Comparison of ENCODE assay signal across 9 mouse cellular contexts in the genomic region with DNA sequence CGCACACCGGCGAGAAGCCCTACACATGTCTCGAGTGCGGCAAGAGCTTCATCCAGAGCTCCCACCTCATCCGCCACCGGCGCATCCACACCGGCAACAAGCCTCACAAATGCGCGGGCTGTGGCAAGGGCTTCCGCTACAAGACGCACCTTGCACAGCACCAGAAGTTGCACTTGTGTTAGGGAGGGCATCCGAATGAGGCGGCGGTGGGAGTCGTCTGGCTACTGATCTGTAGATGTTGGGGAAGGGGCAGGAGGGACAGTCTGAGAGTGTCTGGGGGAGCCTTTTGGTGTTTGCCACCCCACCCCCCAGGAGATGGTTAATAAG. TPM values are rescaled to one million over a fixed set of nuclear protein-coding genes. Genes with fewer than 3 reads are reported as not detected.
DNase-seq lines count a peak whose midpoint lies in the region; ATAC-seq and TF ChIP-seq lines count a peak whose summit lies in the region.
"Had no signal": no experiment of that assay in that cellular context is flagged by ENCODE, and none has a peak within 500 bp of the region (broad histone marks: within the 10 kb centered on the region; RNA-seq: fewer than 3 reads in every experiment).

No protein-coding gene starts in this region.

- ATAC-seq in heart, embryonic 11.5 days (replicated peaks; ENCODE audit: insufficient number of reproducible peaks, low FRiP score, low TSS enrichment), result no peak; the same call in 1 of the 2 replicates
- ATAC-seq in heart, embryonic 16.5 days (replicated peaks; ENCODE audit: extremely low read depth, insufficient read depth, low FRiP score), result no peak
- no peak for ATAC-seq in liver, embryonic 15.5 days (ENCODE audit: insufficient read depth)

- DNase-seq in heart, postnatal 4 days, result no peak
- DNase-seq in thymus, postnatal 36 days, result peak; percentile 41 to 53
- DNase-seq in urinary bladder, postnatal 10 days (ENCODE audit: low spot score), result no peak
- no peak for DNase-seq in spleen, adult 12 weeks (ENCODE audit: low spot score)

- TF ChIP-seq CTCF in ES-Bruce4 (IDR thresholded peaks at IDR 0.05; ENCODE audit: low read depth, low read length), result no peak

- no peaks in the 10 kb centered on the region for H3K27me3 ChIP-seq in heart, embryonic 11.5 days (ENCODE audit: control insufficient read depth, insufficient read depth, low read length)
- peaks cover 8% of the 10 kb centered on the region; the same call in 1 of the 2 replicates for H3K27me3 ChIP-seq in ES-Bruce4 (ENCODE audit: control insufficient read depth, insufficient read depth, low read length, poor library complexity, severe bottlenecking)
- no peaks in the 10 kb centered on the region for H3K27me3 ChIP-seq in heart, embryonic 16.5 days (ENCODE audit: control insufficient read depth, insufficient read depth, low read length)
- H3K27me3 ChIP-seq in liver, embryonic 15.5 days, result peaks cover 40% of the 10 kb centered on the region

- H3K9me3 ChIP-seq in heart, embryonic 11.5 days (replicated peaks; ENCODE audit: control insufficient read depth, low read length), result no peaks in the 10 kb centered on the region
- no peaks in the 10 kb centered on the region for H3K9me3 ChIP-seq in ES-Bruce4 (replicated peaks; ENCODE audit: control insufficient read depth, insufficient read depth, low read length, poor library complexity, severe bottlenecking)
- no peaks in the 10 kb centered on the region for H3K9me3 ChIP-seq in heart, embryonic 16.5 days (replicated peaks; ENCODE audit: control insufficient read depth, low read length)
- no peaks in the 10 kb centered on the region for H3K9me3 ChIP-seq in liver, embryonic 15.5 days (replicated peaks)

- peaks cover 13% of the 10 kb centered on the region for H3K4me1 ChIP-seq in heart, embryonic 11.5 days (ENCODE audit: control insufficient read depth, insufficient read depth, low read length)
- no peaks in the 10 kb centered on the region for H3K4me1 ChIP-seq in ES-Bruce4 (ENCODE audit: control insufficient read depth, insufficient read depth, low read length)
- peaks cover 18% of the 10 kb centered on the region for H3K4me1 ChIP-seq in heart, embryonic 16.5 days (ENCODE audit: control insufficient read depth, insufficient read depth, low read length)
- peaks cover 19% of the 10 kb centered on the region for H3K4me1 ChIP-seq in liver, embryonic 15.5 days (replicated peaks)

- H3K4me2 ChIP-seq in heart, embryonic 11.5 days, result peak overlapping the region; percentile 98
- H3K4me2 ChIP-seq in heart, embryonic 16.5 days (ENCODE audit: low read depth, low read length), result peak overlapping the region; percentile 98
- peak overlapping the region; percentile 78 for H3K4me2 ChIP-seq in liver, embryonic 15.5 days

- peak overlapping the region; percentile 62 for H3K4me3 ChIP-seq in heart, embryonic 11.5 days (ENCODE audit: low read depth, low read length)
- H3K4me3 ChIP-seq in ES-Bruce4 (ENCODE audit: low read depth, low read length), result peak overlapping the region; percentile 76
- peak overlapping the region; percentile 71 for H3K4me3 ChIP-seq in heart, embryonic 16.5 days (ENCODE audit: low read length)
- H3K4me3 ChIP-seq in liver, embryonic 15.5 days (replicated peaks), result peak overlapping the region; percentile 60

- 0 out of 2 replicates have a peak, but pooled peaks cover 3% of the 10 kb centered on the region for H3K36me3 ChIP-seq in heart, embryonic 11.5 days (ENCODE audit: control insufficient read depth, insufficient read depth, low read length)
- H3K36me3 ChIP-seq in ES-Bruce4 (ENCODE audit: control insufficient read depth, insufficient read depth, low read length, poor library complexity, severe bottlenecking), result no peaks in the 10 kb centered on the region
- H3K36me3 ChIP-seq in heart, embryonic 16.5 days (ENCODE audit: control insufficient read depth, insufficient read depth), result 0 out of 2 replicates have a peak, but pooled peaks cover 5% of the 10 kb centered on the region
- no peaks in the 10 kb centered on the region for H3K36me3 ChIP-seq in liver, embryonic 15.5 days (replicated peaks)

- TF ChIP-seq EP300 in ES-Bruce4 (IDR thresholded peaks at IDR 0.05; ENCODE audit: insufficient read depth, low read depth, low read length), result no peak

- 6% methylated on average over 17 of the region's 17 CpGs for WGBS in heart, embryonic 11.5 days (ENCODE audit: insufficient replicate concordance)
- WGBS in heart, embryonic 16.5 days, result 15% methylated on average over 17 of the region's 17 CpGs
- WGBS in liver, embryonic 15.5 days (ENCODE audit: insufficient replicate concordance), result under 1% methylated on average over 17 of the region's 17 CpGs

- H3K9ac ChIP-seq in heart, embryonic 11.5 days (ENCODE audit: low read depth, low read length), result peak overlapping the region; percentile 71
- peak overlapping the region; percentile 54 for H3K9ac ChIP-seq in ES-Bruce4 (ENCODE audit: low read depth, poor library complexity, severe bottlenecking)
- peak overlapping the region; percentile 77 for H3K9ac ChIP-seq in heart, embryonic 16.5 days (ENCODE audit: low read length)
- H3K9ac ChIP-seq in liver, embryonic 15.5 days, result no peak overlapping the region

- no peak overlapping the region for H3K27ac ChIP-seq in heart, embryonic 11.5 days (ENCODE audit: low read depth, low read length)
- no peak overlapping the region for H3K27ac ChIP-seq in ES-Bruce4 (ENCODE audit: insufficient read depth, low read length)
- no peak overlapping the region for H3K27ac ChIP-seq in heart, embryonic 16.5 days (ENCODE audit: low read length)
- no peak overlapping the region for H3K27ac ChIP-seq in liver, embryonic 15.5 days (replicated peaks)

- no peak for TF ChIP-seq POLR2A in ES-Bruce4 (IDR thresholded peaks at IDR 0.05; ENCODE audit: insufficient read depth, low read length)

RNA-seq across cellular contexts. Expression of gene Gm4450, which starts 28.5 kb away (rescaled TPM):
- polyA plus RNA-seq in heart, embryonic 11.5 days (2014; fragmentation: Nextera tagmentation; extraction: Ambion mirVana), result not detected in 2 replicates
- not detected for total RNA-seq in heart, postnatal 4 days (2021)
- polyA plus RNA-seq in ES-Bruce4 (2011; ENCODE audit: insufficient read depth, insufficient read length, low read depth, missing spikeins), result not detected in 2 replicates
- polyA plus RNA-seq in heart, embryonic 16.5 days (2015; fragmentation: Nextera tagmentation; extraction: Ambion mirVana), result not detected in 2 replicates
- polyA plus RNA-seq in liver, embryonic 15.5 days (2015; fragmentation: Nextera tagmentation; extraction: Ambion mirVana), result not detected in 2 replicates
- total RNA-seq: left cerebral cortex, postnatal 25 days had no signal

RNA-seq across cellular contexts. Expression of gene Zfp697, which starts 46.2 kb away (rescaled TPM):
- 8.2 and 12.1 TPM in 2 replicates for polyA plus RNA-seq in heart, embryonic 11.5 days (2014; fragmentation: Nextera tagmentation; extraction: Ambion mirVana)
- 1 to 10 TPM; 9.4 to 9.8 TPM for total RNA-seq in heart, postnatal 4 days (2021)
- polyA plus RNA-seq in ES-Bruce4 (2011; ENCODE audit: insufficient read depth, insufficient read length, low read depth, missing spikeins), result 7.3 and 8.2 TPM in 2 replicates
- 9.3 and 9.8 TPM in 2 replicates for polyA plus RNA-seq in heart, embryonic 16.5 days (2015; fragmentation: Nextera tagmentation; extraction: Ambion mirVana)
- 1.9 and 2.1 TPM in 2 replicates for polyA plus RNA-seq in liver, embryonic 15.5 days (2015; fragmentation: Nextera tagmentation; extraction: Ambion mirVana)

Comparison
In these comparisons a context has a peak if more than half of its experiments do, and no peak if none do; other contexts are left out.
1. DNase-seq: peak in thymus, postnatal 36 days (2 of 2); none in heart, postnatal 4 days (single experiment), urinary bladder, postnatal 10 days (single experiment) and spleen, adult 12 weeks (single experiment).
2. Peak in every context shown above with its lines, with median percentiles within 50 percentile points of each other: H3K4me2 ChIP-seq and H3K4me3 ChIP-seq.